Mouse (Mus musculus): ENCODE results near the gene Pald1. TPM values are rescaled to one million over a fixed set of nuclear protein-coding genes. Genes with fewer than 3 reads are reported as not detected.

Pald1 gene
- total and polyA plus RNA-seq, 2 experiments from 2014 or later, result 17.9 to 66.8 TPM

DNA sequence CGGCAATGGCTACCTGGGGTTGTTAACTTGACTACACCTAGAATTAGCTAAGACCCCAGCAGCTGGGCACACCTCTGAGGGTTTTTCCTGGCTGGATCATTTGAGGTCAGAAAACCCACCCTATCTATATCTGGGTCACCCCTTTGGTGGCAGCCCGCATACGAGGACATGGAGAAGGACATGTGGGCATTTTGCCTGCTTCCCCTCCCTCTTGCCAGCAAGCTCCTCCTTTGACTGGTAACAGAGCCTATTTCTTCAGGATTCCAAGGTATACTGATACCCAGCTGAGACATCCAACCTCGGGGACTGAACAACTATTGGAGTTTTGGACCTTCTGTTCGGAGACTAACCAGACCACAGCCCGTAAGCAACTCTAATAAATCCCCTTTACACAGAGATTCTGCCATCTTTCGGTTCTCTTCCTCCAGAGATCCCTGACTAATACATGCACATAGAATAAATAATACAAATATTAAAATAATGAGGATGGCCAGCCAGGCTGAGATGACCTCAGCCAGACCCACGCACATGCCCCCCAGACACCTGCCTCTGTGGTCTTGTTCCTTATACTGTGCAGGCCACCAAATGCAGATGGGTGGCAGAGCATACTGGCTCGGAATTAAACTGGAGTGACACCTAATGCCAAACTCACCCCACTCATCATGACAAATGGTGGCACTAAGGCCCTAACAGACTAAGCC lies 11.3 kb downstream of the Pald1 start:
- Histone ChIP-seq H3K9me3 (replicated peaks; ENCODE audit: control insufficient read depth, low read length) (no peaks in the 10 kb centered on the region), H3K4me1 (ENCODE audit: control insufficient read depth, insufficient read depth) (peaks cover 52% of the 10 kb centered on the region), H3K9ac (replicated peaks; ENCODE audit: low read depth, low read length) (no peak overlapping the region), H3K27me3 (ENCODE audit: control insufficient read depth, insufficient read depth, low read length) (no peaks in the 10 kb centered on the region), H3K36me3 (replicated peaks; ENCODE audit: control insufficient read depth, insufficient read depth, low read length) (no peaks in the 10 kb centered on the region; the same call in 1 of the 2 replicates), H3K27ac (ENCODE audit: low read depth) (peak overlapping the region; percentile 84), H3K4me2 (ENCODE audit: low read depth, low read length) (no peak overlapping the region), H3K4me3 (ENCODE audit: low read depth, low read length) (no peak overlapping the region)
- no peak for TF ChIP-seq EP300 (IDR thresholded peaks at IDR 0.05; ENCODE audit: low read depth)
- TF ChIP-seq CTCF (IDR thresholded peaks at IDR 0.05; ENCODE audit: low read depth), result no peak
- WGBS, result 64% methylated on average over 9 of the region's 9 CpGs
- no peak for DNase-seq (ENCODE audit: low spot score)
- no peak for ATAC-seq (ENCODE audit: insufficient read depth, low read depth)

DNA sequence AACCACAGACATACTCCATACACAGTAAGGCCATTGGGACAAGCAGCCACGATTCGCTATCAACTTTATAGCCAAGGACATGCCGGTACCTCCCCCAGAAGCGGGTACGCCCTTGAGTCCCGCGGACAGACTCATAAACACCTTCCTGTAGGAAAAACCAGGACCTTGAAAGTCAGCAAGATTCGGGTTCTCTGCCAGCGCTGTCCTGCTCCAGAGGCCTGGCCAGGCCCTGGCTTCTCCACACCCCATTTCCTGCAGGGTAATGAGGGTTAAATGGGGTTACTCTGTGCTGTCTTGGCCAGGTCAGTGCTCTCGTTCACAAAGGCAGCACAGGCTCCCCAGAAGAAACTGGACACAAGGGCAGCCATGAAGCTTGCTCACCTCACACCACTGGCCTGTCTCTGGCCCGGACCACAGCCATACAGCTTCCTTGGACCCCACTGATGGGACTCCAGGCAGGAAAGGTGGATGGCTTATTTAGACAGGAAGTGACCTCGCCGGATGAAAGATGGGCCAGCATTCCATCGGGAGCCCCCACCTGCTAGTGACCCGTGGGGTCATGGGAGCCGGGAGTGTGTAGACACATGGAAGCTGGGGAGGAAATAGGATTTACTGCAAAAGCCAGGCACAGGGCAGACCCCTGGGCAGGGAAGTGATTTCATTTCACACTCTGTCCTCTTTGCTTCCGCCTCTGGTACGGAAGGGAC lies 12.9 kb downstream of the Pald1 start:
- Histone ChIP-seq H3K27me3 (ENCODE audit: control insufficient read depth, insufficient read depth, low read length) (no peaks in the 10 kb centered on the region), H3K9ac (replicated peaks; ENCODE audit: low read depth, low read length) (no peak overlapping the region), H3K4me1 (ENCODE audit: control insufficient read depth, insufficient read depth) (peaks cover 51% of the 10 kb centered on the region), H3K36me3 (replicated peaks; ENCODE audit: control insufficient read depth, insufficient read depth, low read length) (no peaks in the 10 kb centered on the region; the same call in 1 of the 2 replicates), H3K4me2 (ENCODE audit: low read depth, low read length) (no peak overlapping the region), H3K4me3 (ENCODE audit: low read depth, low read length) (no peak overlapping the region), H3K9me3 (replicated peaks; ENCODE audit: control insufficient read depth, low read length) (no peaks in the 10 kb centered on the region), H3K27ac (ENCODE audit: low read depth) (peak overlapping the region; percentile 84)
- WGBS, result 59% methylated on average over 18 of the region's 18 CpGs
- DNase-seq (ENCODE audit: low spot score) (no peak), ATAC-seq (ENCODE audit: insufficient read depth, low read depth) (peak; percentile 52)
- TF ChIP-seq CTCF (IDR thresholded peaks at IDR 0.05; ENCODE audit: low read depth), result no peak
- TF ChIP-seq EP300 (IDR thresholded peaks at IDR 0.05; ENCODE audit: low read depth), result peak; percentile 78; the same call in 1 of the 2 replicates

DNA sequence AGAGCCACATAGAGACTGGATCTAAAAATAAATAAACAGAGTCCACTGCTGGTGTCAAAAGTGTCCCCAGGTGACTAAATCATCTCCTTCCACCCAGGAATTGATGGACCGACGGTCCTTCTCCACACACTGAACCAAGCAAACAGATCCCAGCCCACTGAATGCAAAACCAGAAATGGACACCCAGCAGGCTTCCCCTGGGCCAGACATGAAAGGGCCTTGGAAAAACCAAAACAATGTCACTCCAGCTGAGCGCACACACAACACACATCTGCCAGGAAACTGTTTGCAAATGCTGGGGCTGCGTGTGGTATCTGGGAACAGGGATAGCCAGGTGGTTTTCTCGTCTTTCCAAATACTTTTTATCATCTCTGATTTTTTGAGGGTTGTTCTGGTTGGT lies 13.6 kb downstream of the Pald1 start:
- Histone ChIP-seq H3K27me3 (ENCODE audit: control insufficient read depth, insufficient read depth, low read length) (no peaks in the 10 kb centered on the region), H3K27ac (ENCODE audit: low read depth) (peak overlapping the region; percentile 84), H3K4me3 (ENCODE audit: low read depth, low read length) (no peak overlapping the region), H3K4me1 (ENCODE audit: control insufficient read depth, insufficient read depth) (peaks cover 44% of the 10 kb centered on the region), H3K36me3 (replicated peaks; ENCODE audit: control insufficient read depth, insufficient read depth, low read length) (no peaks in the 10 kb centered on the region; the same call in 1 of the 2 replicates), H3K4me2 (ENCODE audit: low read depth, low read length) (no peak overlapping the region), H3K9ac (replicated peaks; ENCODE audit: low read depth, low read length) (peak overlapping the region; percentile 35), H3K9me3 (replicated peaks; ENCODE audit: control insufficient read depth, low read length) (no peaks in the 10 kb centered on the region)
- DNase-seq (ENCODE audit: low spot score), result no peak
- no peak for ATAC-seq (ENCODE audit: insufficient read depth, low read depth)
- 72% methylated on average over 5 of the region's 5 CpGs for WGBS
- no peak for TF ChIP-seq EP300 (IDR thresholded peaks at IDR 0.05; ENCODE audit: low read depth)
- no peak for TF ChIP-seq CTCF (IDR thresholded peaks at IDR 0.05; ENCODE audit: low read depth)

DNA sequence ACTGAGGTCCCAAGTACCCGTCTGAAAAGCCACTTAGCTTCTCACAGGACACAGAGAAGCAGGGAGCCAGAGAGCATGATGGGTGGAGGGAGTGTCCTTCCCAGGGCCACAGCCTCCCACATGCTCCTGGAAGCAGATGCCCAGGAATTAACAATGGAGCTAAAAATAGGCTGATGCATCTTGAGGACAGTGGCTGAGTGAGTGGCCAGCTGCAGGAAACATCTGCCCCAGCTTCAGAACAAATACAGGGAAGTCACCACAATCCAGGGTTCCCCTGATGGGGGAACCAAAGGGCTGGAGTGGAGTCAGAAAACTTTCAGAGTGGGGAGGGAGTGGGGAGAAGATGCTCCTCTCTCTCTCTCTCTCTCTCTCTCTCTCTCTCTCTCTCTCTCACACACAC lies 17.4 kb downstream of the Pald1 start:
- Histone ChIP-seq H3K27ac (ENCODE audit: low read depth) (no peak overlapping the region), H3K9me3 (replicated peaks; ENCODE audit: control insufficient read depth, low read length) (no peaks in the 10 kb centered on the region), H3K4me3 (ENCODE audit: low read depth, low read length) (no peak overlapping the region), H3K9ac (replicated peaks; ENCODE audit: low read depth, low read length) (no peak overlapping the region), H3K27me3 (ENCODE audit: control insufficient read depth, insufficient read depth, low read length) (no peaks in the 10 kb centered on the region), H3K36me3 (replicated peaks; ENCODE audit: control insufficient read depth, insufficient read depth, low read length) (0 out of 2 replicates have a peak, but pooled peaks cover 3% of the 10 kb centered on the region), H3K4me1 (ENCODE audit: control insufficient read depth, insufficient read depth) (peaks cover 22% of the 10 kb centered on the region; the same call in 1 of the 2 replicates), H3K4me2 (ENCODE audit: low read depth, low read length) (no peak overlapping the region)
- TF ChIP-seq EP300 (IDR thresholded peaks at IDR 0.05; ENCODE audit: low read depth), result peak; percentile 96
- TF ChIP-seq CTCF (IDR thresholded peaks at IDR 0.05; ENCODE audit: low read depth), result peak; percentile 30; the same call in 1 of the 2 replicates
- 13% methylated on average over 1 of the region's 1 CpGs for WGBS
- ATAC-seq (ENCODE audit: insufficient read depth, low read depth), result peak; percentile 81
- no peak for DNase-seq (ENCODE audit: low spot score)

DNA sequence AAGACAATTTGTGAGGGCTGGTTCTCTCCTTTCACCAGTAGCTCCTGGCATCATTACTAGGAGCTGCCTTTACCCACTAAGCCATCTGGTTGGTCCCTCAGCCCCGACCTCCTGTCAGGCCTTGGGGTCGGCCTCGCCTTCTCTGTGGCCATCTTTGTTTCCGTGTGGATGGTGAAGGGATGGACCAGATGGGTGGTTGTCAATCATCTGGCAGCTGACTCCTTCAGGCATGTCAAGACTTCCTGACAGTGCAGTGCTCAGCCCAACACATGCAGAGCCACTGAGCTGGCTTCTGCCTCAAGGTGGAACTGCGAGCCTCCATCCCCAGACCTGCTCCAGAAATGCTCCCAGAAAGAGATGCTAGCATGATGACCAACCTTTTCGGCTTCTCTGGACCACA lies 18.9 kb downstream of the Pald1 start:
- TF ChIP-seq CTCF (IDR thresholded peaks at IDR 0.05; ENCODE audit: low read depth) (no peak), EP300 (IDR thresholded peaks at IDR 0.05; ENCODE audit: low read depth) (no peak)
- H3K9me3 ChIP-seq (replicated peaks; ENCODE audit: control insufficient read depth, low read length), result no peaks in the 10 kb centered on the region
- H3K9ac ChIP-seq (replicated peaks; ENCODE audit: low read depth, low read length), result no peak overlapping the region
- ATAC-seq (ENCODE audit: insufficient read depth, low read depth) (no peak), DNase-seq (ENCODE audit: low spot score) (no peak)
- H3K4me2 ChIP-seq (ENCODE audit: low read depth, low read length), result no peak overlapping the region
- WGBS, result 93% methylated on average over 6 of the region's 6 CpGs
- H3K36me3 ChIP-seq (replicated peaks; ENCODE audit: control insufficient read depth, insufficient read depth, low read length), result 0 out of 2 replicates have a peak, but pooled peaks cover 3% of the 10 kb centered on the region
- H3K4me3 ChIP-seq (ENCODE audit: low read depth, low read length), result no peak overlapping the region
- H3K4me1 ChIP-seq (ENCODE audit: control insufficient read depth, insufficient read depth), result peaks cover 15% of the 10 kb centered on the region; the same call in 1 of the 2 replicates
- no peak overlapping the region for H3K27ac ChIP-seq (ENCODE audit: low read depth)
- H3K27me3 ChIP-seq (ENCODE audit: control insufficient read depth, insufficient read depth, low read length), result no peaks in the 10 kb centered on the region
